Mouse (Mus musculus) C2C12 (cell line): ENCODE data around the gene Gm11011.

Experiments
- CTCF ChIP-seq: IDR thresholded peaks from one replicate; pipeline ENCODE4 v1.5.1; 2011; ENCODE audit not compliant: control insufficient read depth, insufficient read depth, insufficient read length
- FOSL1 ChIP-seq: IDR thresholded peaks from one replicate; pipeline ENCODE4 v1.8.0; 2011; ENCODE audit warnings: mild to moderate bottlenecking, low read length; ENCODE audit not compliant: poor library complexity, insufficient read depth, severe bottlenecking

DNA sequence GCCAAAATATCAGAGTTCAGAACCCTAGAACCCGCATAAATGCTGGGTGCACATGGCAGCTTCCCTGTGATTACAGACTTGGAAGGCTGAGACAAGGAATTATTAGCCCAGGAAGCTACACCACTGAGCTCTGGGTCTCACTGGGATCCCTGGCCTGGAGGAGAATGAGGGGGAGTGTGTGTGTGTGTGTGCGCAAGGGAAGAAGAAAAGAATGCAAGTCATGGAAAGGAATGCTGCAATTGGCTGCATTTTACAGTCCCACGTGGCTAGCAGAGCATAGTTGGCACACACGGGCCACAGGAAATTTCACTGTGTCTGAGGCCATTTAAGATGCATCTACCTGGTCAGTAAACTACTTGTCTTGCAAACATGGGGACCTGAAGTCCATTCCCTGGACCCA, 48.6 kb downstream of the Gm11011 start:
- no peak for TF ChIP-seq CTCF
- no peak for TF ChIP-seq FOSL1
